Mouse (Mus musculus) kidney, postnatal 0 days (tissue): ENCODE data around the gene Bex6. TPM values are rescaled to one million over a fixed set of nuclear protein-coding genes. Genes with fewer than 3 reads are reported as not detected.
A peak's percentile ranks its signal among the peaks of the same experiment; 100 is the strongest.

Experiments used
- ATAC-seq: fragments of 200-750 bp; cut with Nextera tagmentation; replicated peaks from 2 replicates; pipeline ENCODE4 v1.8.0; 2017; ENCODE audit warnings: low read depth, moderate number of reproducible peaks, moderate TSS enrichment, moderate library complexity; ENCODE audit not compliant: low FRiP score
- DNase-seq: peaks from one replicate; pipeline ENCODE4 v3.0.0-alpha.2; 2016; ENCODE audit warnings: low spot score
- H3K27ac ChIP-seq: fragments of 300-500 bp; sonication (generic); 2 replicates; pipeline ENCODE4 v1.5.1; 2014; ENCODE audit warnings: mild to moderate bottlenecking
- H3K27me3 ChIP-seq: fragments of 300-500 bp; sonication (generic); 2 replicates; pipeline ENCODE4 v1.6.1; 2014; ENCODE audit warnings: low read length, mixed read lengths; ENCODE audit not compliant: insufficient read depth
- H3K36me3 ChIP-seq: fragments of 300-500 bp; sonication (generic); 2 replicates; pipeline ENCODE4 v1.6.1; 2014; ENCODE audit warnings: low read length, mixed read lengths; ENCODE audit not compliant: insufficient read depth
- H3K4me1 ChIP-seq: fragments of 300-500 bp; sonication (generic); replicated peaks from 2 replicates; pipeline ENCODE4 v1.6.1; 2014; ENCODE audit warnings: antibody characterized with exemption, low read length, mixed read lengths; ENCODE audit not compliant: insufficient read depth
- H3K4me2 ChIP-seq: fragments of 300-500 bp; sonication (generic); 2 replicates; pipeline ENCODE4 v1.6.1; 2014; ENCODE audit warnings: mild to moderate bottlenecking, low read length, moderate library complexity, mixed read lengths
- H3K4me3 ChIP-seq: fragments of 300-500 bp; sonication (generic); replicated peaks from 2 replicates; pipeline ENCODE4 v1.5.1; 2014; ENCODE audit warnings: low read depth, low read length
- H3K9ac ChIP-seq: fragments of 300-500 bp; sonication (generic); 2 replicates; pipeline ENCODE4 v1.6.1; 2014; ENCODE audit warnings: low read depth, low read length
- H3K9me3 ChIP-seq: fragments of 300-500 bp; sonication (generic); replicated peaks from 2 replicates; pipeline ENCODE4 v1.6.1; 2016; ENCODE audit warnings: low read length, inconsistent platforms, mixed read lengths
- CTCF ChIP-seq: IDR thresholded peaks from 2 replicates; pipeline ENCODE4 v1.5.1; 2016; ENCODE audit warnings: antibody characterized with exemption, low read depth, mild to moderate bottlenecking, moderate library complexity
- WGBS: fragments of 180-500 bp; shearing (Covaris S2); extraction: QIAGEN DNeasy Blood & Tissue Kit; methylation state at CpG from one replicate; pipeline ENCODE4 v1.1.7; 2014; 5-methylcytosine and 5-hydroxymethylcytosine counted together
- polyA plus RNA-seq: library from polyadenylated mRNA; unstranded; fragments of >200 nt; fragmentation: Nextera tagmentation; extraction: Ambion mirVana; gene quantifications from 2 replicates; pipeline ENCODE4 v1.2.1, GENCODE M21; 2015

The Bex6 gene
- polyA plus RNA-seq, 1 experiment from 2014 or later, result not detected

DNA sequence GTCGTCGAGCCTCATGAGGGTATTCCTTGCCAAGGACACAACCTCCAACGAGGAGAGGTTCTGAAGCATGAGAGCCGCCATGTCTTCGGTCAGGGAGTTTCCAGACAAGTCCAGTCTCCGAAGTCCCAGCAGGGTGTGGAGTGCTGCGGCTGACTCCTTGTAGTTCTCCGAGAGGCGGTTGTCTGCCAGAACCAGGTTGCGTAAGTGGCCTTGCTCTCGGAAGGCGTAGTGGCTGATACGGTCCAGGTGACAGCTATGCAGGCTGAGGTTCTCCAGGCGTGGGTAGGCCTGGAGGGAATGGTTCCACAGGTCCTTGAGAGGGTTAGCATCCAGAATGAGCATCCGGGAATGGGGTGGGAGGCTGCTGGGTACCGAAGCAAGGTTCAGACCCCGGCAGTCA lies 35.0 kb upstream of the Bex6 start:
- 93% methylated on average over 17 of the region's 17 CpGs for WGBS
- Histone ChIP-seq H3K9me3 (no peaks in the 10 kb centered on the region), H3K9ac (no peak overlapping the region), H3K4me1 (no peaks in the 10 kb centered on the region), H3K27ac (no peak overlapping the region), H3K4me3 (no peak overlapping the region), H3K36me3 (0 out of 2 replicates have a peak, but pooled peaks cover 2% of the 10 kb centered on the region), H3K4me2 (no peak overlapping the region), H3K27me3 (no peaks in the 10 kb centered on the region)
- DNase-seq, result no peak
- no peak for ATAC-seq
- TF ChIP-seq CTCF, result no peak

DNA sequence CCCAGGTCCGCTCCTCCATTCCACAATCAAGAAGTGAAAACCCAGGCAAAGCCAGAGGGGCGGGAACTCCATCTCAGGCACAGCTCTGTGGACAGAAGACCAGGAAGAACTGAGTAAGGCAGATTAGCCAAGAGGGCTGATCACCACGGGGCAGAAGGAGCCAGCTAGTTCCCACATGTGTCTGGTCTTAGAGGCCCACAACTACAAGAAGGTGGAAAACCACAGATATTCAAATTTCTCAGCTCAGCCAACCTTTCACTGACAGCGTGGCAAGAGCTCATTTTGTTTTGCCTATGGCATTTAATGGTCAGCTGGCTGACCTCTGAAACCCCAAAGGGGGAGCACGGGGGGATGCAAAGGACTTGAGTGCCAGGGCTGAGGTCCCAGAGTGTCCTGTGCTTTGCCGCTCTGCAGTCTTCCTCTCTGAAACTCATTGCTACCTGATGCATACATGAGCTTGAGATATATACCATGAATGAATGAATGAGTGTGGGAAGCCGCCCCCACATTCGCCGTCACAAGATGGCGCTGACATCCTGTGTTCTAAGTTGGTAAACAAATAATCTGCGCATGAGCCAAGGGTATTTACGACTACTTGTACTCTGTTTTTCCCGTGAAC lies 31.9 kb upstream of the Bex6 start:
- Histone ChIP-seq H3K4me1 (no peaks in the 10 kb centered on the region), H3K9me3 (no peaks in the 10 kb centered on the region), H3K4me2 (peak overlapping the region; percentile 21; the same call in 1 of the 2 replicates), H3K27me3 (no peaks in the 10 kb centered on the region), H3K9ac (no peak overlapping the region), H3K36me3 (0 out of 2 replicates have a peak, but pooled peaks cover 2% of the 10 kb centered on the region), H3K4me3 (no peak overlapping the region), H3K27ac (peak overlapping the region; percentile 37; the same call in 1 of the 2 replicates)
- DNase-seq (no peak), ATAC-seq (peak; percentile 43; the same call in 1 of the 2 replicates)
- TF ChIP-seq CTCF, result no peak; the same call in 1 of the 2 replicates
- 55% methylated on average over 11 of the region's 13 CpGs for WGBS

DNA sequence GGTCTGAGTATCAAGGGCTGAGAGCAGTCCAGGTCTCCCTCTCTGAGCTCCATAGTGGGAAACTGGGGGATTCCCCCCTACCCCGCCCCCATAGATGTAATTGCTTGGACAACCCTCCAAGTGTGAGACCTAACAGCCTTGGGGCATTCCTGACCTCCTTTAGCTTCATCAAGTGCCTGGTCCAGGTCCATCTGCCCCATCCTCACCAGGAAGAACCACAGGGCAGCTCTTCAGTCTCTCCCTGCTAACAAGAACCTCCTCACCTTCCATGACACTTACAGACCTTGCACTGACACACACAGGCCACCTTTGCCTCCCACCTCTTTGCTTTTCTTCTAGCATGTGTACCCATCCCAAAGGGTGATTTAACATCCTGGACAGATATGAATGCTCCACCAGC lies 25.6 kb upstream of the Bex6 start:
- DNase-seq, result no peak
- WGBS, result 84% methylated on average over 1 of the region's 1 CpGs
- no peak for ATAC-seq

DNA sequence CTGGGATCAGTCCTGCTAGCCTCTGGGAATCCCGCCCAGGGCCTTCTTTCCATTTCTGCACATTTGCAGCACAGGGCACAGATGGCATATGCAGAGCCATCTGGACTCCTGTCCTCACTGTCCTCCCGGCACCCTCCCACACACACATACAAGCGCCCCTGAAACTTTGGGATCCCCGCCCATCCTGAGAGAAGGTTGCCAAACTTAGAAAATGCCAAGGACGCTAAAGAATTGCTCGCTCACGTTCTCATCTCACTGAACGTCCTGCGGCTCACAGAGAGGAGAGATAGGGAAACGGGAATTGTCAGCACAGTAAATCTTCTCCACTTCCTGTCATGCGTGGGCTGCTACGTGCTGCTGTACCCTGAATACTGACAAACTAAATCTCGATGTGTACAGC lies 25.2 kb upstream of the Bex6 start:
- Histone ChIP-seq H3K27ac (peak overlapping the region; percentile 31; the same call in 1 of the 2 replicates), H3K9ac (peak overlapping the region; percentile 35; the same call in 1 of the 2 replicates), H3K4me2 (peak overlapping the region; percentile 28), H3K36me3 (no peaks in the 10 kb centered on the region), H3K27me3 (no peaks in the 10 kb centered on the region), H3K4me3 (no peak overlapping the region), H3K9me3 (no peaks in the 10 kb centered on the region), H3K4me1 (no peaks in the 10 kb centered on the region)
- no peak for TF ChIP-seq CTCF
- DNase-seq (peak; percentile 62), ATAC-seq (no peak)
- 19% methylated on average over 13 of the region's 13 CpGs for WGBS

More for the DNA sequence above, 25.6 kb upstream of the Bex6 start:
- H3K4me2 ChIP-seq, result no peak overlapping the region
- no peaks in the 10 kb centered on the region for H3K27me3 ChIP-seq
- TF ChIP-seq CTCF, result no peak
- no peaks in the 10 kb centered on the region for H3K4me1 ChIP-seq
- no peak overlapping the region; the same call in 1 of the 2 replicates for H3K9ac ChIP-seq
- peak overlapping the region; percentile 31; the same call in 1 of the 2 replicates for H3K27ac ChIP-seq
- H3K9me3 ChIP-seq, result no peaks in the 10 kb centered on the region
- H3K4me3 ChIP-seq, result no peak overlapping the region
- no peaks in the 10 kb centered on the region for H3K36me3 ChIP-seq

DNA sequence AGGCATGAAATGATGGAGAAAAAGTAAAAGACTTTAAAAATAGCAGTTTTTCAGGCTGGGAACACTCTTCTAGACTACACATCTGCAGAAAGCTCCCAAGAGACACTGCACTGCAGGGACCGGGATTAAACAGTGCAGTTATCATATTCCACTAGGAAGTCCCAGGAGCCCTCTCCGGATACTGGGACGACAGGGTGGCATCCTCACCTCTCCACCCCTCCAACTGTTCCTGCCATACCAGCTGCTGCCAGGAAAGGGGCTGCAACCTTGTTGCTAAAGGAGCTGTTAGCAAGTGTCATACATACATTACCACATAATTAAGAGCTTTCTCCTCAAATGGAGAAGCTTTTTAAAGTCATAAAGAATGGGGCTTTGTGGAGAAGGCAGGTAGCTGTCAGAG lies 22.9 kb upstream of the Bex6 start:
- no peak for DNase-seq
- Histone ChIP-seq H3K36me3 (no peaks in the 10 kb centered on the region), H3K4me3 (no peak overlapping the region), H3K9ac (no peak overlapping the region), H3K9me3 (no peaks in the 10 kb centered on the region), H3K4me2 (no peak overlapping the region), H3K27me3 (no peaks in the 10 kb centered on the region), H3K27ac (no peak overlapping the region), H3K4me1 (no peaks in the 10 kb centered on the region)
- TF ChIP-seq CTCF, result no peak
- 47% methylated on average over 3 of the region's 3 CpGs for WGBS
- ATAC-seq, result no peak

DNA sequence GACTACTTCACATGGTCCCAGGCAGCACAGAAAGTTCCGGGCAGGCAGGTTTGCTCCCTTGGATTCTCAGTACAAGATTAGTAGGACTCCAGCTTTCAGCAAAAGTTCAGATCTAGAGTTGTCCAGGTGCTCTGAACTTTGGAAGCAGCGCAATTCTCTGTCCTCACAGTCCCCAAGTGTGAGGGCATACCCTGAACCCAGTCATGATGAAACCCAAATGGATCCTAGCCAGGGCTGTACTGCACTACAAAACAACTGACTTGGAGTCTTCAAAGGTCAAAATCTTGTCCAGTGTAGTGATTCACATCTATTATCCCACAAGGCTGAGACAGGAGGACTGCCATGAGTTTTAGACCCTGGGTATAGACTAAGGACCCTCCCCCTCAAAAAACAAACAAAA lies 22.3 kb upstream of the Bex6 start:
- DNase-seq (no peak), ATAC-seq (no peak)
- Histone ChIP-seq H3K27ac (no peak overlapping the region), H3K9ac (no peak overlapping the region), H3K4me3 (no peak overlapping the region), H3K9me3 (no peaks in the 10 kb centered on the region), H3K27me3 (no peaks in the 10 kb centered on the region), H3K36me3 (no peaks in the 10 kb centered on the region), H3K4me2 (no peak overlapping the region), H3K4me1 (no peaks in the 10 kb centered on the region)
- WGBS, result 82% methylated on average over 2 of the region's 2 CpGs
- no peak for TF ChIP-seq CTCF
